In genomic region chrX:11288306-11288882, GRCm38 (mm10) we compare ENCODE assay signal across 14 mouse cellular contexts. TPM values are rescaled to one million over a fixed set of nuclear protein-coding genes. Genes with fewer than 3 reads are reported as not detected.
DNase-seq lines count a peak whose midpoint lies in the region; ATAC-seq and TF ChIP-seq lines count a peak whose summit lies in the region.
"Had no signal": no experiment of that assay in that cellular context is flagged by ENCODE, and none has a peak within 500 bp of the region (broad histone marks: within the 10 kb centered on the region; RNA-seq: fewer than 3 reads in every experiment).

No protein-coding gene starts in this region.

- no peaks in the 10 kb centered on the region for H3K36me3 ChIP-seq in stomach, postnatal 0 days (ENCODE audit: control insufficient read depth, insufficient read depth, low read length)
- H3K36me3 ChIP-seq in hindbrain, embryonic 10.5 days = no peaks in the 10 kb centered on the region
- no peaks in the 10 kb centered on the region for H3K36me3 ChIP-seq in thymus, adult 2 months (ENCODE audit: control insufficient read depth, insufficient read depth, low read length)
- H3K36me3 ChIP-seq: embryonic facial prominence, embryonic 15.5 days had no signal

- no peak overlapping the region for H3K4me3 ChIP-seq in stomach, postnatal 0 days (ENCODE audit: low read depth, low read length)
- no peak overlapping the region for H3K4me3 ChIP-seq in hindbrain, embryonic 10.5 days
- no peak overlapping the region for H3K4me3 ChIP-seq in thymus, adult 2 months (ENCODE audit: control insufficient read depth, insufficient read depth, low read length)
- H3K4me3 ChIP-seq: embryonic facial prominence, embryonic 15.5 days; myocyte had no signal

- 0 out of 2 replicates have a peak, but pooled peaks have one; percentile 29 for ATAC-seq in stomach, postnatal 0 days (ENCODE audit: low FRiP score, low TSS enrichment)

- H3K27ac ChIP-seq in stomach, postnatal 0 days (replicated peaks) = no peak overlapping the region
- H3K27ac ChIP-seq in hindbrain, embryonic 10.5 days = no peak overlapping the region
- no peak overlapping the region for H3K27ac ChIP-seq in thymus, adult 2 months (ENCODE audit: control insufficient read depth, insufficient read depth, low read length)
- H3K27ac ChIP-seq: embryonic facial prominence, embryonic 15.5 days; hindbrain, embryonic 14.5 days had no signal

- no peak overlapping the region for H3K4me2 ChIP-seq in stomach, postnatal 0 days (replicated peaks; ENCODE audit: low read depth)
- H3K4me2 ChIP-seq: embryonic facial prominence, embryonic 15.5 days; hindbrain, embryonic 14.5 days had no signal

- no peaks in the 10 kb centered on the region for H3K4me1 ChIP-seq in stomach, postnatal 0 days (replicated peaks; ENCODE audit: control insufficient read depth, insufficient read depth)
- H3K4me1 ChIP-seq in hindbrain, embryonic 10.5 days (replicated peaks) = no peaks in the 10 kb centered on the region
- H3K4me1 ChIP-seq in thymus, adult 2 months (replicated peaks; ENCODE audit: control insufficient read depth, insufficient read depth, low read length) = no peaks in the 10 kb centered on the region
- H3K4me1 ChIP-seq: embryonic facial prominence, embryonic 15.5 days had no signal

- no peaks in the 10 kb centered on the region for H3K9me3 ChIP-seq in stomach, postnatal 0 days (ENCODE audit: control insufficient read depth, low read length)
- H3K9me3 ChIP-seq in hindbrain, embryonic 10.5 days = no peaks in the 10 kb centered on the region
- H3K9me3 ChIP-seq: embryonic facial prominence, embryonic 15.5 days had no signal

- H3K27me3 ChIP-seq in stomach, postnatal 0 days (ENCODE audit: control insufficient read depth, insufficient read depth, low read length) = no peaks in the 10 kb centered on the region
- peaks cover 45% of the 10 kb centered on the region for H3K27me3 ChIP-seq in hindbrain, embryonic 10.5 days (ENCODE audit: insufficient read depth, poor library complexity, severe bottlenecking)
- H3K27me3 ChIP-seq in thymus, adult 2 months (ENCODE audit: control insufficient read depth, insufficient read depth, low read length) = no peaks in the 10 kb centered on the region

- no peak for TF ChIP-seq POLR2A in thymus, adult 2 months (IDR thresholded peaks at IDR 0.05; ENCODE audit: control insufficient read depth, extremely low read depth, insufficient read depth, low read length, poor library complexity)

- H3K9ac ChIP-seq in stomach, postnatal 0 days (ENCODE audit: low read length) = no peak overlapping the region
- H3K9ac ChIP-seq: embryonic facial prominence, embryonic 15.5 days; hindbrain, embryonic 14.5 days had no signal

- no peak for TF ChIP-seq EP300 in stomach, postnatal 0 days (optimal IDR thresholded peaks at IDR 0.05)

- no peak for TF ChIP-seq CTCF in stomach, postnatal 0 days (IDR thresholded peaks at IDR 0.05; ENCODE audit: low read depth)
- no peak for TF ChIP-seq CTCF in thymus, adult 2 months (IDR thresholded peaks at IDR 0.05; ENCODE audit: borderline replicate concordance, control insufficient read depth, extremely low read depth, insufficient read depth, low read length, poor library complexity)

- intact Hi-C loops in left cerebral cortex, postnatal 14 days (cut with DNase I) = no loop called here
- intact Hi-C loops in left cerebral cortex, postnatal 4 days (cut with DNase I) = no loop called here

- DNase-seq in gastrocnemius, adult 18-20 months (ENCODE audit: low spot score) = peak; percentile 0
- DNase-seq in gastrocnemius, postnatal 4 days (ENCODE audit: low spot score in 2 of 2) = no peak
- peak; percentile 5 to 14 for DNase-seq in left cerebral cortex, postnatal 14 days (ENCODE audit: low spot score in 2 of 2)
- DNase-seq in left cerebral cortex, postnatal 4 days = no peak
- peak; percentile 19 for DNase-seq in kidney, postnatal 14 days
- peak; percentile 14 for DNase-seq in stomach, postnatal 0 days (ENCODE audit: low spot score)
- DNase-seq in hindbrain, embryonic 10.5 days (ENCODE audit: low spot score) = no peak
- DNase-seq in thymus, adult 2 months = no peak
- DNase-seq: cerebellum, postnatal 25 days had no signal

- WGBS in stomach, postnatal 0 days = 56% methylated on average over 14 of the region's 14 CpGs
- 86% methylated on average over 14 of the region's 14 CpGs for WGBS in hindbrain, embryonic 10.5 days
- 88% methylated on average over 13 of the region's 14 CpGs for WGBS in thymus, adult 2 months

RNA-seq across cellular contexts. Expression of gene H2al1a, which starts 10.7 kb away (rescaled TPM):
- total RNA-seq in gastrocnemius, adult 18-20 months (2021) = not detected
- not detected for total RNA-seq in gastrocnemius, postnatal 4 days (2021)
- total RNA-seq in left cerebral cortex, postnatal 14 days (2021) = not detected
- total RNA-seq in left cerebral cortex, postnatal 4 days (2021) = not detected
- polyA plus RNA-seq in stomach, postnatal 0 days (2015; fragmentation: Nextera tagmentation; extraction: Ambion mirVana) = not detected in 2 replicates
- polyA plus RNA-seq in hindbrain, embryonic 10.5 days (2016; fragmentation: Nextera tagmentation; extraction: Ambion mirVana) = not detected in 2 replicates
- polyA plus RNA-seq in thymus, adult 2 months (2012; rRNA removed) = not detected in 2 replicates
- total RNA-seq: layer of hippocampus, postnatal 10 days had no signal
- polyA plus RNA-seq: embryonic facial prominence, embryonic 15.5 days; hindbrain, embryonic 14.5 days; limb, embryonic 14.5 days; myocyte had no signal

RNA-seq across cellular contexts. Expression of gene H2al1b, which starts 13.8 kb away (rescaled TPM):
- not detected for total RNA-seq in gastrocnemius, adult 18-20 months (2021)
- not detected for total RNA-seq in gastrocnemius, postnatal 4 days (2021)
- total RNA-seq in left cerebral cortex, postnatal 14 days (2021) = not detected
- not detected for total RNA-seq in left cerebral cortex, postnatal 4 days (2021)
- polyA plus RNA-seq in stomach, postnatal 0 days (2015; fragmentation: Nextera tagmentation; extraction: Ambion mirVana) = not detected in 2 replicates
- polyA plus RNA-seq in hindbrain, embryonic 10.5 days (2016; fragmentation: Nextera tagmentation; extraction: Ambion mirVana) = not detected in 2 replicates
- polyA plus RNA-seq in thymus, adult 2 months (2012; rRNA removed) = not detected in 2 replicates
- total RNA-seq: layer of hippocampus, postnatal 10 days had no signal
- polyA plus RNA-seq: embryonic facial prominence, embryonic 15.5 days; hindbrain, embryonic 14.5 days; limb, embryonic 14.5 days; myocyte had no signal

RNA-seq across cellular contexts. Expression of gene H2al1c, which starts 17.1 kb away (rescaled TPM):
- total RNA-seq in gastrocnemius, adult 18-20 months (2021) = not detected
- total RNA-seq in gastrocnemius, postnatal 4 days (2021) = not detected
- not detected for total RNA-seq in left cerebral cortex, postnatal 14 days (2021)
- not detected for total RNA-seq in left cerebral cortex, postnatal 4 days (2021)
- polyA plus RNA-seq in stomach, postnatal 0 days (2015; fragmentation: Nextera tagmentation; extraction: Ambion mirVana) = not detected in 2 replicates
- not detected in 2 replicates for polyA plus RNA-seq in hindbrain, embryonic 10.5 days (2016; fragmentation: Nextera tagmentation; extraction: Ambion mirVana)
- not detected in 2 replicates for polyA plus RNA-seq in thymus, adult 2 months (2012; rRNA removed)
- total RNA-seq: layer of hippocampus, postnatal 10 days had no signal
- polyA plus RNA-seq: embryonic facial prominence, embryonic 15.5 days; hindbrain, embryonic 14.5 days; limb, embryonic 14.5 days; myocyte had no signal

RNA-seq across cellular contexts. Expression of gene H2al1d, which starts 20.2 kb away (rescaled TPM):
- not detected for total RNA-seq in gastrocnemius, adult 18-20 months (2021)
- total RNA-seq in gastrocnemius, postnatal 4 days (2021) = not detected
- total RNA-seq in left cerebral cortex, postnatal 14 days (2021) = not detected
- not detected for total RNA-seq in left cerebral cortex, postnatal 4 days (2021)
- polyA plus RNA-seq in stomach, postnatal 0 days (2015; fragmentation: Nextera tagmentation; extraction: Ambion mirVana) = not detected in 2 replicates
- not detected in 2 replicates for polyA plus RNA-seq in hindbrain, embryonic 10.5 days (2016; fragmentation: Nextera tagmentation; extraction: Ambion mirVana)
- not detected in 2 replicates for polyA plus RNA-seq in thymus, adult 2 months (2012; rRNA removed)
- total RNA-seq: layer of hippocampus, postnatal 10 days had no signal
- polyA plus RNA-seq: embryonic facial prominence, embryonic 15.5 days; hindbrain, embryonic 14.5 days; limb, embryonic 14.5 days; myocyte had no signal

RNA-seq across cellular contexts. Expression of gene H2al1e, which starts 23.3 kb away (rescaled TPM):
- total RNA-seq in gastrocnemius, adult 18-20 months (2021) = not detected
- total RNA-seq in gastrocnemius, postnatal 4 days (2021) = not detected
- total RNA-seq in left cerebral cortex, postnatal 14 days (2021) = not detected
- not detected for total RNA-seq in left cerebral cortex, postnatal 4 days (2021)
- polyA plus RNA-seq in stomach, postnatal 0 days (2015; fragmentation: Nextera tagmentation; extraction: Ambion mirVana) = not detected in 2 replicates
- not detected in 2 replicates for polyA plus RNA-seq in hindbrain, embryonic 10.5 days (2016; fragmentation: Nextera tagmentation; extraction: Ambion mirVana)
- polyA plus RNA-seq in thymus, adult 2 months (2012; rRNA removed) = not detected in 2 replicates
- total RNA-seq: layer of hippocampus, postnatal 10 days had no signal
- polyA plus RNA-seq: embryonic facial prominence, embryonic 15.5 days; hindbrain, embryonic 14.5 days; limb, embryonic 14.5 days; myocyte had no signal

Comparison
In these comparisons a context has a peak if more than half of its experiments do, and no peak if none do; other contexts are left out.
1. DNase-seq: peak in gastrocnemius, adult 18-20 months (single experiment), left cerebral cortex, postnatal 14 days (2 of 2), kidney, postnatal 14 days (single experiment) and stomach, postnatal 0 days (single experiment); none in gastrocnemius, postnatal 4 days (0 of 2), left cerebral cortex, postnatal 4 days (single experiment), hindbrain, embryonic 10.5 days (single experiment) and thymus, adult 2 months (single experiment).